Comparison of ENCODE assay signal across 8 mouse cellular contexts in genomic region chr8:22193432-22194010, GRCm38 (mm10). TPM values are rescaled to one million over a fixed set of nuclear protein-coding genes. Genes with fewer than 3 reads are reported as not detected.
DNase-seq lines count a peak whose midpoint lies in the region; ATAC-seq and TF ChIP-seq lines count a peak whose summit lies in the region.

No protein-coding gene starts in this region.

- no peaks in the 10 kb centered on the region for H3K27me3 ChIP-seq in hindbrain, embryonic 16.5 days (replicated peaks; ENCODE audit: control insufficient read depth, insufficient read depth, low read length)

- peak; percentile 22; the same call in 1 of the 2 replicates for ATAC-seq in hindbrain, embryonic 16.5 days

- no peak for TF ChIP-seq POLR2A in cortical plate, adult 2 months (IDR thresholded peaks at IDR 0.05; ENCODE audit: extremely low read depth, insufficient read depth, low read length)

- H3K4me1 ChIP-seq in cortical plate, adult 2 months (ENCODE audit: control insufficient read depth, insufficient read depth, low read length), result peaks cover 2% of the 10 kb centered on the region; the same call in 1 of the 2 replicates
- peaks cover 6% of the 10 kb centered on the region for H3K4me1 ChIP-seq in hindbrain, embryonic 16.5 days (ENCODE audit: control insufficient read depth, insufficient read depth, low read depth, low read length)

- H3K4me3 ChIP-seq in cortical plate, adult 2 months (ENCODE audit: insufficient read depth, low read length), result peak overlapping the region; percentile 60
- H3K4me3 ChIP-seq in hindbrain, embryonic 16.5 days (ENCODE audit: low read length), result peak overlapping the region; percentile 96

- no peaks in the 10 kb centered on the region for H3K36me3 ChIP-seq in hindbrain, embryonic 16.5 days (ENCODE audit: control insufficient read depth, insufficient read depth, low read length)

- peak overlapping the region; percentile 99 for H3K27ac ChIP-seq in cortical plate, adult 2 months (ENCODE audit: insufficient read depth, low read length)
- peak overlapping the region; percentile 97 for H3K27ac ChIP-seq in hindbrain, embryonic 16.5 days (ENCODE audit: low read depth, low read length)

- TF ChIP-seq CTCF in cortical plate, adult 2 months (IDR thresholded peaks at IDR 0.05; ENCODE audit: extremely low read depth, insufficient read depth, low read length), result no peak

- peak overlapping the region; percentile 64 for H3K4me2 ChIP-seq in hindbrain, embryonic 16.5 days (ENCODE audit: low read length)

- 12% methylated on average over 12 of the region's 12 CpGs for WGBS in hindbrain, embryonic 16.5 days

- DNase-seq in ovary, postnatal 14 days (ENCODE audit: low spot score), result peak; percentile 5
- DNase-seq in ovary, adult 18-20 months (ENCODE audit: low spot score), result no peak
- DNase-seq in lung, postnatal 10 days, result peak; percentile 18
- peak; percentile 22 for DNase-seq in telencephalon, adult 2 months (ENCODE audit: low read depth, low spot score)
- no peak for DNase-seq in cerebellum, postnatal 14 days
- DNase-seq in cerebellum, adult 9-10 months, result no peak

- peak overlapping the region; percentile 99 for H3K9ac ChIP-seq in hindbrain, embryonic 16.5 days (ENCODE audit: low read depth, low read length)

- no peaks in the 10 kb centered on the region for H3K9me3 ChIP-seq in hindbrain, embryonic 16.5 days (ENCODE audit: control insufficient read depth, low read length)

RNA-seq across cellular contexts. Expression of gene Vps36, which starts 0.9 kb away (rescaled TPM):
- 14.2 and 14.7 TPM in 2 replicates for polyA plus RNA-seq in cortical plate, adult 2 months (2012; rRNA removed)
- polyA plus RNA-seq in hindbrain, embryonic 16.5 days (2015; fragmentation: Nextera tagmentation; extraction: Ambion mirVana), result 41.4 and 44.3 TPM in 2 replicates

RNA-seq across cellular contexts. Expression of gene Ckap2, which starts 7.9 kb away (rescaled TPM):
- polyA plus RNA-seq in cortical plate, adult 2 months (2012; rRNA removed), result 0.85 and 1.7 TPM in 2 replicates
- polyA plus RNA-seq in hindbrain, embryonic 16.5 days (2015; fragmentation: Nextera tagmentation; extraction: Ambion mirVana), result 12.8 and 15.5 TPM in 2 replicates

RNA-seq across cellular contexts. Expression of gene Nek3, which starts 27.3 kb away (rescaled TPM):
- polyA plus RNA-seq in cortical plate, adult 2 months (2012; rRNA removed), result 2.7 and 2.8 TPM in 2 replicates
- 8.0 and 8.3 TPM in 2 replicates for polyA plus RNA-seq in hindbrain, embryonic 16.5 days (2015; fragmentation: Nextera tagmentation; extraction: Ambion mirVana)

RNA-seq across cellular contexts. Expression of gene Thsd1, which starts 33.6 kb away (rescaled TPM):
- polyA plus RNA-seq in cortical plate, adult 2 months (2012; rRNA removed), result 4.7 and 5.6 TPM in 2 replicates
- polyA plus RNA-seq in hindbrain, embryonic 16.5 days (2015; fragmentation: Nextera tagmentation; extraction: Ambion mirVana), result 7.1 and 10.5 TPM in 2 replicates

Comparison
In these comparisons a context has a peak if more than half of its experiments do, and no peak if none do; other contexts are left out.
1. DNase-seq: peak in ovary, postnatal 14 days (single experiment), lung, postnatal 10 days (single experiment) and telencephalon, adult 2 months (single experiment); none in ovary, adult 18-20 months (single experiment), cerebellum, postnatal 14 days (0 of 2) and cerebellum, adult 9-10 months (single experiment).